Mouse (Mus musculus) small intestine, adult 2 months (tissue): ENCODE results near the gene Rtn4r.

Experiments used
- CTCF ChIP-seq: fragments of 200-500 bp; IDR thresholded peaks from 2 replicates; pipeline ENCODE4 v1.5.1; 2012; ENCODE audit warnings: low read depth, mild to moderate bottlenecking, control low read depth, inconsistent platforms, low read length, moderate library complexity, mixed read lengths; ENCODE audit not compliant: insufficient replicate concordance, insufficient read length; ENCODE audit errors: extremely low read depth
- POLR2A ChIP-seq: fragments of 200-500 bp; IDR thresholded peaks from 2 replicates; pipeline ENCODE4 v1.6.1; 2012; ENCODE audit warnings: low read depth, mild to moderate bottlenecking, control low read depth, inconsistent platforms, low read length, moderate library complexity

GRCm38 (mm10) chr16:18198365-18199098, 71.1 kb downstream of the Rtn4r start:
- no peak for TF ChIP-seq CTCF
- no peak for TF ChIP-seq POLR2A
